Mouse (Mus musculus): ENCODE measurements around the gene Fam90a1a. TPM values are rescaled to one million over a fixed set of nuclear protein-coding genes. Genes with fewer than 3 reads are reported as not detected.
A peak's percentile ranks its signal among the peaks of the same experiment; 100 is the strongest.

Fam90a1a gene
- polyA plus RNA-seq, 1 experiment from 2014 or later = not detected

DNA sequence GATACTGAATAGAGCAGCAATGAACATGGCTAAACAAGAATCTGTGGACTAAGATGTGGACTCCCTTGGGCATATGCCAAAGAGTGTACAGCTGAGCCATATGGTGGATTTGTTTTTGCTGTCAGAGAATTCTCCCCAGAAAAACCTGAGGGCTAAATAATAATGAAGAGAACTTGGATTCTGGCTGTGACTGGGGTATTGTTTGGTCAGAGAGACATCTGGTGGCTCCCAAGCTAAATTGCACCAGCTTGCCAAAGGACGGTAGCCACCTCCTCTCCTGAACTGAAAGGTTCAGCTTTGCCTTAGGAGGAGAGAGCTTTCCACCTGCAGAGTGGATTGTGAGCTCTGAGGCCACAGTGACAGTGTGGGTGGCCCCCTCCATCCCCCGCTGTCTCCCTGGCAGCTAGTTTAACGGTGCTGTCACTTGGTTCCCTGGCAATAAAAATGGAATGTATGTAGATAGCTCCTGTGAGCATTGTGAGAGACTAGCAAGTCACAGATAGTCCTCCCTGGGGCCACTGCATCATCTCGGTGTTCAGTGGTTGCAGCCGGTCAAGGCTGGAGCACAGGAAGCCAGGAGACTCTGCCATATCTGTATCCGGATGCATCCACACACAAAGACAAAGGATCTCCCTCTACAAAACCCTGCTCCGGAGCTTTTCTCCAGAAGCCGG is 23.3 kb downstream of the Fam90a1a start:
- no peaks in the 10 kb centered on the region for H3K27me3 ChIP-seq (ENCODE audit: low read depth, poor library complexity, severe bottlenecking)
- WGBS = 63% methylated on average over 8 of the region's 8 CpGs
- no peak overlapping the region for H3K4me3 ChIP-seq
- DNase-seq (ENCODE audit: low spot score) = no peak
- no peaks in the 10 kb centered on the region for H3K9me3 ChIP-seq (replicated peaks)
- no peaks in the 10 kb centered on the region for H3K36me3 ChIP-seq
- H3K4me1 ChIP-seq = no peaks in the 10 kb centered on the region
- no peak overlapping the region for H3K27ac ChIP-seq

DNA sequence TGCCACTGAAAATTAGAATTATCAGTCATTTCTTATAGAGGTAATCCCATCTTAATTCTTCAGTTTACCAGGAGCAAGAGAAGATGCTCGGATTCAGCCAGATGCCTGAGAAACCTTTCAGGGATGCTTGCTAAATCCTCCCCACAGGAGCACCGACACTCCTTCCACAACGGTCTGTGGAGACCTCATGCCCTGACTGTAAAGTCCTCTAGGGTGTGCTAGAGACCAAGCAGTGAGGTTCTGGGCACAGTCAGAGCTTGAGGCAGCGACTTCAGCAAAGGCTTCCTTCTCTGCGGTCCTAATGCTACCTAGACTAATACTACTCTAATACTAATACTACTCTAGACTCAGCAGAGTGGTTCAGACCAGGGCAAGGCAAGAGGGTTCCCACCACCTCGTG is 33.7 kb downstream of the Fam90a1a start:
- Histone ChIP-seq H3K27ac (no peak overlapping the region), H3K27me3 (ENCODE audit: low read depth, poor library complexity, severe bottlenecking) (no peaks in the 10 kb centered on the region), H3K4me3 (no peak overlapping the region), H3K36me3 (no peaks in the 10 kb centered on the region), H3K9me3 (replicated peaks) (no peaks in the 10 kb centered on the region), H3K4me1 (no peaks in the 10 kb centered on the region)
- WGBS = 22% methylated on average over 6 of the region's 6 CpGs
- DNase-seq (ENCODE audit: low spot score) = no peak

DNA sequence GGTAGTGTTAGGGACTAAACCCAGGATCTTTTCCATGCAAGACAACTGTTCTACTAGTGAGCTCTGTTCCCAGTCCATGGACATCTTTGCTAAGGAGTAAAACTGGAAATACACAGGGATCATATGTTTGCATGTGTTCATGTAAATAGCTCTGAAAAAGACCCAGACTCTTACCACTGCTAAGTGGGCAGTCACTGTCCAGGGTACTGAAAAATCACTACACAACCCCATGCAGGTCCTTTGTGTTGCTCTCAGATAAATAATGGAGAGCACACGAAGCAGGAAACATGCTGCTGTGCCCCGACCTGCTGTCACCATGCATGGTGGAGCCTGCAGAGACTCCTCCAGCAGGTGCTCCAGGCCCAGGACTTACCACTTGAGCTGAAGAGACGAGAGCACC is 36.7 kb downstream of the Fam90a1a start:
- Histone ChIP-seq H3K36me3 (no peaks in the 10 kb centered on the region), H3K9me3 (replicated peaks) (no peaks in the 10 kb centered on the region), H3K27ac (no peak overlapping the region), H3K27me3 (ENCODE audit: low read depth, poor library complexity, severe bottlenecking) (no peaks in the 10 kb centered on the region), H3K4me1 (no peaks in the 10 kb centered on the region), H3K4me3 (no peak overlapping the region)
- 69% methylated on average over 3 of the region's 3 CpGs for WGBS
- no peak for DNase-seq (ENCODE audit: low spot score)

DNA sequence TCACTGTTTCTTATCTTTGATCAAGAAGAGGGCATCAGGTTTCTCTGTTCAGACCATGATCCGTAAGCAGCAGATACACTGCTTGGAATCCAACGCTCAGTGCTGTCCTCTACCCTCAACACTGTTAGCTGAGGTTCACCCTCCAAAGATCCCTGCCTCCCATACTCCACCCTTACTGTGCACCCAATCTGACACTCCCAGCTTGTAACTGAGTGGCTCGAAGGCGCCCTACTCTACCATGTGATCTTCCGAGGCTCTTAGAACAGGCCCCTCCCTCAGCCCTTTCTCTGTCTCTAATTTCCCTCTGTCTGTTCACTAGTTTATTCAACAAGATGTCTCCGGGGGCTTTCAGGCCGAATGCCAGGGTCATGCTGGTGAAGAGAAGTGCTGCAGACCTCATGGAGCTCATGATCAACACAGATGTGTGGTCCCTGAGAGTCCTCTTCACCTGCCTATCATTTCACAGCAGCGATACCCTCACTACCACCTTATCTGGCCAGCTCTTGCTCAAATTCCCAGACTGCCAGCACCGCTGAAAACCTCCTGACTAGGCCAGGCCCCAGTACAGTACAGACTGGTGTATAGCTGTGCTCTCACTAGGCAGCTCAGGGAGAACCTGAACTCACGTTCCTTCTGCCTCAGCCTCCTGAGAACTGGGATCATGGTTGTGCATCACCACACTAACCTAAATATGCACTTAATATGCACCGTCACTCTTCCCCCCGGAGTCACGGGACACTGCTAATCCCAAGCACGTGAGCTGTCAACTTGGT is 46.4 kb downstream of the Fam90a1a start:
- Histone ChIP-seq H3K9me3 (replicated peaks) (no peaks in the 10 kb centered on the region), H3K27ac (no peak overlapping the region), H3K27me3 (ENCODE audit: low read depth, poor library complexity, severe bottlenecking) (no peaks in the 10 kb centered on the region), H3K36me3 (no peaks in the 10 kb centered on the region), H3K4me1 (no peaks in the 10 kb centered on the region), H3K4me3 (no peak overlapping the region)
- DNase-seq (ENCODE audit: low spot score) = no peak
- WGBS = 88% methylated on average over 14 of the region's 14 CpGs

DNA sequence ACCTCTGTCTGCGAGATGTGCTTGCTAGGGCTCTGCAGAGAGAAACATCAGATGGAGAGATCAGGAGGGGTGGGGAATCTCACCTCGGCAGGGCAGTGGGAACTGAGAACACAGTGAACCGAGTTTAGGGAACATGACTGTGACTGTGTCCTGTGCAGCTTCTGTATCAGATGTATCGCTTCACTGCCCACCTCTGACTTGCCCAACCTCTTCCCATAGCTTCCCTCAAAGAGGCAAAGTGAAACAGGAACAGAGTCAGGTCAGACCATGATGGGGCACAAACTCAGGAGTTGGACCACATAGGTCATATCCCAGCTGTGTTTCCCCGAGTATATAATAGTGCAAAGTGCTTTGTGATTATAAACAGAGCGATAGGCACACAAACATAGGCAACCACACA is 47.9 kb downstream of the Fam90a1a start:
- no peaks in the 10 kb centered on the region for H3K36me3 ChIP-seq
- no peaks in the 10 kb centered on the region for H3K4me1 ChIP-seq
- H3K27ac ChIP-seq = no peak overlapping the region
- H3K9me3 ChIP-seq (replicated peaks) = no peaks in the 10 kb centered on the region
- WGBS = 88% methylated on average over 6 of the region's 6 CpGs
- no peak overlapping the region for H3K4me3 ChIP-seq
- no peaks in the 10 kb centered on the region for H3K27me3 ChIP-seq (ENCODE audit: low read depth, poor library complexity, severe bottlenecking)
- no peak for DNase-seq (ENCODE audit: low spot score)

DNA sequence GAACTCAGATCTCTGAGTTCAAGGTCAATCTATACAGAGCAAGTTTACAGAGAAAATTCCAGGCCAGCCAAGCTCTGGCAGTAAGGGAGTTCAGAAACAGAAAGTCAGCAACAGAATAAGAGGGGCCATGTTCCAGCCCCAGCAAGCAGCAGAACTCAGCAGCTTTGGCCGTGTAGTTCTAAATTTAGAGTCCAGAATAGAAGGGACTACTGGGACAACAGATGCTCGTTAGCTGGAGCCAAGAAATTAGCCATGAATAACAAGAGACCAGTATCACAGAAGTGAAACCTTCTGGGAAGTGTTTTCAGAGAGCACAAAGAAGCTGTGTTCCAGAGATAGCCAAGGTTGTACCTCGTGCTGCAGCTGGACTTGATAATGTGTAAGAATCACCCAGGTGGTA is 50.9 kb downstream of the Fam90a1a start:
- no peaks in the 10 kb centered on the region for H3K9me3 ChIP-seq (replicated peaks)
- no peaks in the 10 kb centered on the region for H3K4me1 ChIP-seq
- DNase-seq (ENCODE audit: low spot score) = no peak
- H3K4me3 ChIP-seq = no peak overlapping the region
- WGBS = 71% methylated on average over 3 of the region's 3 CpGs
- H3K36me3 ChIP-seq = no peaks in the 10 kb centered on the region
- H3K27ac ChIP-seq = no peak overlapping the region
- no peaks in the 10 kb centered on the region for H3K27me3 ChIP-seq (ENCODE audit: low read depth, poor library complexity, severe bottlenecking)

DNA sequence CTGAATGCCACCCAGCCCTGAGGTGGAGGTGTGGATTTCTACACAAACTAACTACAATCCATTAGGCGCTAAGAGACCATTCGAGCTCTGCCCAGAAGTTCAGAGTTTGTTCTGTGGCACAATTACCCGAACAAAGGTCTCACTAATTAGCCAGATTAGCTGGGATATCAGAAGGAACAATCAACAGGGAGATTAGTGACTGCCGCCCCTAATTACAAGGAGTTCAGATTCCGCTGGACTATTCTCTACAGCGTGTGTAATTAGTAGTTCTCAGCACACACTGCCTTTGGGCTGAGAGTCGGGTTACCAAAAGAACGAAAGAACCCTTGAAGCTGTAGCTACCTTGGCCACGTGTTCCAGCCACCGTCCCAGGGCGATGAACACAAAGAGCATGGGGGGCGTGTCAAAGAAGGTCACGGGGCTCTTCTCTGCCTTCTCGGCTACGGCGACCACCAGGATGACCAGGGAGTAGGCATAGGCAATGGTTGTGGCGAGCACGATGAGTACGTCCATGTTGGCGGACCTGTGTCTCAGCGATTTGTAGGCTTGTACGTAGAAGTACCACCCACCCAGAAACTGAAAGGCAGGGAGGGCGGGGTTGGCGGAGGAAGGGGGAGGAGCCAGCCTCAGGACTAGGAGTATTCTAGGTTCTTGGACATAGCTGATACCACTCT is 54.7 kb downstream of the Fam90a1a start:
- H3K9me3 ChIP-seq (replicated peaks) = no peaks in the 10 kb centered on the region
- H3K27ac ChIP-seq = no peak overlapping the region
- H3K36me3 ChIP-seq = no peaks in the 10 kb centered on the region
- H3K27me3 ChIP-seq (ENCODE audit: low read depth, poor library complexity, severe bottlenecking) = no peaks in the 10 kb centered on the region
- no peak for DNase-seq (ENCODE audit: low spot score)
- WGBS = 74% methylated on average over 24 of the region's 24 CpGs
- H3K4me3 ChIP-seq = 0 out of 2 replicates have a peak overlapping the region, but pooled peaks have one; percentile 15
- H3K4me1 ChIP-seq = peaks cover 5% of the 10 kb centered on the region

Other genes starting within 250 kb of the Fam90a1a start
- not detected in 2 replicates for gene Defa24, start 224.2 kb upstream of the Fam90a1a start, polyA plus RNA-seq (2016; fragmentation: Nextera tagmentation; extraction: Ambion mirVana)
- not detected in 2 replicates for gene Defb50, start 135.2 kb upstream of the Fam90a1a start, polyA plus RNA-seq (2016; fragmentation: Nextera tagmentation; extraction: Ambion mirVana)
- not detected in 2 replicates for gene Defb2, start 118.8 kb upstream of the Fam90a1a start, polyA plus RNA-seq (2016; fragmentation: Nextera tagmentation; extraction: Ambion mirVana)
- gene Defb10, start 99.8 kb upstream of the Fam90a1a start, polyA plus RNA-seq (2016; fragmentation: Nextera tagmentation; extraction: Ambion mirVana) = not detected in 2 replicates
- not detected in 2 replicates for gene Defb9, start 73.3 kb upstream of the Fam90a1a start, polyA plus RNA-seq (2016; fragmentation: Nextera tagmentation; extraction: Ambion mirVana)
- gene Defb11, start 52.3 kb upstream of the Fam90a1a start, polyA plus RNA-seq (2016; fragmentation: Nextera tagmentation; extraction: Ambion mirVana) = not detected in 2 replicates
- not detected in 2 replicates for gene Defb15, start 26.0 kb upstream of the Fam90a1a start, polyA plus RNA-seq (2016; fragmentation: Nextera tagmentation; extraction: Ambion mirVana)
- gene Defb35, start 20.4 kb upstream of the Fam90a1a start, polyA plus RNA-seq (2016; fragmentation: Nextera tagmentation; extraction: Ambion mirVana) = not detected in 2 replicates
- not detected in 2 replicates for gene Defb13, start 12.0 kb upstream of the Fam90a1a start, polyA plus RNA-seq (2016; fragmentation: Nextera tagmentation; extraction: Ambion mirVana)
- gene Ccdc70, start 11.1 kb downstream of the Fam90a1a start, polyA plus RNA-seq (2016; fragmentation: Nextera tagmentation; extraction: Ambion mirVana) = not detected in 2 replicates
- 0.89 and 1.1 TPM in 2 replicates for gene Atp7b, start 101.6 kb downstream of the Fam90a1a start, polyA plus RNA-seq (2016; fragmentation: Nextera tagmentation; extraction: Ambion mirVana)
- 33.4 and 45.6 TPM in 2 replicates for gene Alg11, start 102.0 kb downstream of the Fam90a1a start, polyA plus RNA-seq (2016; fragmentation: Nextera tagmentation; extraction: Ambion mirVana)
- not detected in 2 replicates for gene Nek5, start 166.3 kb downstream of the Fam90a1a start, polyA plus RNA-seq (2016; fragmentation: Nextera tagmentation; extraction: Ambion mirVana)
- gene Nek3, start 207.7 kb downstream of the Fam90a1a start, polyA plus RNA-seq (2016; fragmentation: Nextera tagmentation; extraction: Ambion mirVana) = 7.1 TPM in 2 replicates
- 41.1 and 43.9 TPM in 2 replicates for gene Ckap2, start 227.1 kb downstream of the Fam90a1a start, polyA plus RNA-seq (2016; fragmentation: Nextera tagmentation; extraction: Ambion mirVana)
- 37.5 and 38.6 TPM in 2 replicates for gene Vps36, start 234.1 kb downstream of the Fam90a1a start, polyA plus RNA-seq (2016; fragmentation: Nextera tagmentation; extraction: Ambion mirVana)